Mouse (Mus musculus): ENCODE results near the gene Rmdn2. TPM values are rescaled to one million over a fixed set of nuclear protein-coding genes. Genes with fewer than 3 reads are reported as not detected.

Gene Rmdn2
- 13.4 and 15.7 TPM in 2 replicates for polyA plus RNA-seq (2014; fragmentation: Nextera tagmentation; extraction: Ambion mirVana)

DNA sequence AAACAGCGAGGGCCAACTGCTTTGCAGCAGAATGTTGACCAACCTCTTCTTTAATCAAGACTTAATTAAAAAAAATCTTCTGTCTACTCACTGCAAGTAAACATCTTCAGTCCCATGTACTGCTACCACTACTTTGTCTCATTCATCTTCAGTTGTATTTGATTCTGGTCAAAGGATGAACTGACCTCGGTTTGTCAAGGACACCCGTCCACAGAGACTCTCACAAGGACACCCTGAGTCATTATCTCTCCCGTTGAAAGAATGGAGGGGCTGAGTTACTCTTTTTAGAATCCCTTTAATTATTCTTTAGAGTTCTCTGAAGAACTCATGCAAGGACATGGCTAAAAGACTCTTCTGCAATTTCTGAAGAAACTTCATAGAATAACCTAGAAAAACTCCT lies at the start of gene Rmdn2:
Gene Rmdn2 (plus strand): TSS at position 319 of the 400 bp plus-strand sequence.
- WGBS, result 48% methylated on average over 4 of the region's 4 CpGs
- H3K9ac ChIP-seq (ENCODE audit: low read length), result no peak within 1 kb of the TSS
- no peak within 1 kb of the TSS for H3K27ac ChIP-seq (replicated peaks in 1 of 2; ENCODE audit: control insufficient read depth in 1 of 2, insufficient read depth in 1 of 2, low read depth in 2 of 2, low read length in 2 of 2)
- H3K4me3 ChIP-seq (ENCODE audit: control insufficient read depth in 1 of 2, insufficient read depth in 1 of 2, low read depth in 1 of 2, low read length in 2 of 2), result no peak within 1 kb of the TSS
- ATAC-seq (ENCODE audit: insufficient number of reproducible peaks, insufficient read depth, low FRiP score, low read depth), result no peak
- H3K36me3 ChIP-seq (ENCODE audit: control insufficient read depth, insufficient read depth, low read length), result no peaks in the 10 kb centered on the region
- no peaks in the 10 kb centered on the region for H3K27me3 ChIP-seq (ENCODE audit: control insufficient read depth, insufficient read depth, low read length)
- peaks cover 2 to 4% of the 10 kb centered on the region in 2 experiments; a peak in 2 of 4 replicates for H3K4me1 ChIP-seq (ENCODE audit: control insufficient read depth in 2 of 2, insufficient read depth in 2 of 2, low read length in 2 of 2)
- no peaks in the 10 kb centered on the region for H3K9me3 ChIP-seq (ENCODE audit: control insufficient read depth, low read length)
- no peak within 1 kb of the TSS for H3K4me2 ChIP-seq (ENCODE audit: low read length)

DNA sequence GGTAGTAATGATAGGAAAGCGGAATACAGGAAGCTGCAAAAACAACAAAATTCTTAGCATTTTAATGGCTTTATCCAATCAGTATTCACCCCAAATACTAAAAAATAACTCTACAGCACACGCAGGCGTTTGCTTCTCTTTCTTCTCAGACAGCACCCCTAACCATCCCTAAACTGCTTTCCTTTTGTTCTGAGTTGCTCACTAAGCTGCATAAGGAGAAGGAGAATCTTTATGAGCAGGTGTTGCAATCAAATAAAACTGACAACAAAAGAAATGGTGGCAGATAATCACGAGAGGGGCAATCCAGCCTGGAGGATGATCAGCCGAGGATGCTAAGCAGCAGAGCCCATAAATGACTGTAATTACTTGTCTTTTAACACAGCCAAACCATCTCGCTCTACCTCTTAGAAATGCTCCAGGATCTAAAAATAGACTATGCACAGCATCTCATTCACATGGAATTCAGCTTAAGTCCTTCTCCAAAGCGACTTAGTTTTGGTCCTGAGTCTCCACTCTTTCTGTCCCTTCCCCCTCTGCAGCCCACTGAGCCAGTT lies 48.5 kb upstream of the Rmdn2 start:
- H3K27ac ChIP-seq (replicated peaks in 1 of 2; ENCODE audit: control insufficient read depth in 1 of 2, insufficient read depth in 1 of 2, low read depth in 2 of 2, low read length in 2 of 2), result peak overlapping the region; percentile 29 to 35; a peak in 3 of 4 replicates
- peaks cover 25% of the 10 kb centered on the region for H3K9me3 ChIP-seq (ENCODE audit: control insufficient read depth, low read length)
- 45% methylated on average over 7 of the region's 7 CpGs for WGBS
- H3K36me3 ChIP-seq (ENCODE audit: control insufficient read depth, insufficient read depth, low read length), result no peaks in the 10 kb centered on the region
- H3K9ac ChIP-seq (ENCODE audit: low read length), result no peak overlapping the region
- peak overlapping the region; percentile 19; the same call in 1 of the 2 replicates for H3K4me2 ChIP-seq (ENCODE audit: low read length)
- peaks cover 14 to 16% of the 10 kb centered on the region in 2 experiments for H3K4me1 ChIP-seq (ENCODE audit: control insufficient read depth in 2 of 2, insufficient read depth in 2 of 2, low read length in 2 of 2)
- H3K4me3 ChIP-seq (ENCODE audit: control insufficient read depth in 1 of 2, insufficient read depth in 1 of 2, low read depth in 1 of 2, low read length in 2 of 2), result no peak overlapping the region
- H3K27me3 ChIP-seq (ENCODE audit: control insufficient read depth, insufficient read depth, low read length), result no peaks in the 10 kb centered on the region
- ATAC-seq (ENCODE audit: insufficient number of reproducible peaks, insufficient read depth, low FRiP score, low read depth), result no peak

DNA sequence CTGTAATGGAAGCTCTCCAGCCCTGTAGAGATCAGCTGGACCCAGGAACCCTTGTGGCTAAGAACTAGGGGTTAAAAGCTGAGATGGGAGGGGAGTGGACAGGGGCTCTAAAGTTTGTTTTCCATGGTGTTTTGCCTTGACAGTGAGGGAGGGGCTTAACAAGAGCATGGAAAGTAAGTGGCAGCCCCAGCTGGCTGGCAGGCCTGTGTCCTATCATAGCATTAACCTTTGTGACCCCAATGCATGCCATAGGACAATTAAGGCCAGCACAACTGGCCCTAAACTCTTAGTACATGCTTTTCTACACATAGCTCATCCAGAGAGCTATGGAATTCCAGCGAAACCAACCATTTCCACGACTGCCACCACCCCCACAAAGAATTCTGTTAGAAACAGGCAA lies 47.9 kb upstream of the Rmdn2 start:
- Histone ChIP-seq H3K27me3 (ENCODE audit: control insufficient read depth, insufficient read depth, low read length) (no peaks in the 10 kb centered on the region), H3K4me3 (ENCODE audit: control insufficient read depth in 1 of 2, insufficient read depth in 1 of 2, low read depth in 1 of 2, low read length in 2 of 2) (no peak overlapping the region), H3K4me1 (ENCODE audit: control insufficient read depth in 2 of 2, insufficient read depth in 2 of 2, low read length in 2 of 2) (peaks cover 14 to 16% of the 10 kb centered on the region in 2 experiments), H3K9ac (ENCODE audit: low read length) (no peak overlapping the region), H3K36me3 (ENCODE audit: control insufficient read depth, insufficient read depth, low read length) (no peaks in the 10 kb centered on the region), H3K9me3 (ENCODE audit: control insufficient read depth, low read length) (peaks cover 25% of the 10 kb centered on the region), H3K27ac (replicated peaks in 1 of 2; ENCODE audit: control insufficient read depth in 1 of 2, insufficient read depth in 1 of 2, low read depth in 2 of 2, low read length in 2 of 2) (peak overlapping the region; percentile 29 to 35; a peak in 3 of 4 replicates), H3K4me2 (ENCODE audit: low read length) (peak overlapping the region; percentile 19; the same call in 1 of the 2 replicates)
- WGBS, result 69% methylated on average over 2 of the region's 2 CpGs
- no peak for ATAC-seq (ENCODE audit: insufficient number of reproducible peaks, insufficient read depth, low FRiP score, low read depth)

DNA sequence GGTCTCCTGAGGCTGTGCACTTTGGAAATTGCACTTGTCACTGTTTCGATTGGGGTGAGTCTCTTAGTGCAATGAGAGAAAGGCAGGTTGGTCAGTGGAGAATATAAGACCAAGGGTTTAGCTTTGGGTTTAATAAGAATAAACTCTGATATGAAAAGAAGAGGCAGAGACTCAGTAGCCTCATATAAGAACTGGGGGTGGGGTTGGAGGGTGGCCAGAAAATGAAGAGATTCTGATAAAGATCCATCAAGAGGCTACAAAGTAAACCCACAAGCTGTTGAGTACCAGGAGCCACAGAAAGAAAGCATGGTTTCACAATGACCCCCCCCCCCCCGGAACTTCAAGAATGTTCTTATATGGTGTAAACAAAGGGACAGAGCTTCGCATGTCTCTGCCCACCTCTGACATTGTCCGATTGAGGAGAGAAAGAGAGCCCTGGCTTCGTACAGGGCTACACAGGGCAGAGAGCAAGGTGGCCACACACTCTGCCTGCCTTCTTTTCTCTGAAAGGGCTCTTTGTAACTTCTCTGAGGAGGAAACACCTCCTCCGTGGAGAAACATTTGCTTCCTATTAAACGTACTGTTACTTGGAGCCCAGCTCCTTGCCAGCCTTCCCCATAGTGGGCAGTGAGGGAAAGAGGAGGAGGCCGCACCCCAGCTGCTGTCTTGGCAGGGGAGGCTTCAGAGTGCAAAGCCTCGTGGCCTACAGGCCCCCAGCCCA lies 46.3 kb upstream of the Rmdn2 start:
- WGBS, result 50% methylated on average over 9 of the region's 9 CpGs

DNA sequence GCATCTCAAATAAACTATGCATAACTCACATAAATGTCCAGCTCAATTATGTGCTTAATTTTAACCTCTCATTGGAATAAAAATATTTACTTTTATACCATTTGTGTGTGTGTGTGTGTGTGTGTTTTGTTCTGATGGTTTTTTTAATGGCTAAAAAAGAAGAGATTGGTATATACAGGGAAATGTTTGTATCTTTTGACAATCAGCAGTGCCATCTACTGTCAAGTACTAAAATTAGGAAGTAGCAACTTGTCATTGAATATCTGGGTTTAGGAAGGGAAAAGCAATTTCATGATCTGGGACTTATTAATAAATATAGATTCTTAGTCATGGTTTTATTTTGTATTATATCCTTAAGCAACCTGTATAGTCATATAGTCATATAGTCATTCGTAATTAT lies 43.3 kb upstream of the Rmdn2 start:
- no peaks in the 10 kb centered on the region for H3K36me3 ChIP-seq (ENCODE audit: control insufficient read depth, insufficient read depth, low read length)

More for the DNA sequence above, 46.3 kb upstream of the Rmdn2 start:
- Histone ChIP-seq H3K27me3 (ENCODE audit: control insufficient read depth, insufficient read depth, low read length) (no peaks in the 10 kb centered on the region), H3K4me3 (ENCODE audit: control insufficient read depth in 1 of 2, insufficient read depth in 1 of 2, low read depth in 1 of 2, low read length in 2 of 2) (no peak overlapping the region), H3K9ac (ENCODE audit: low read length) (no peak overlapping the region), H3K27ac (replicated peaks in 1 of 2; ENCODE audit: control insufficient read depth in 1 of 2, insufficient read depth in 1 of 2, low read depth in 2 of 2, low read length in 2 of 2) (no peak overlapping the region), H3K4me1 (ENCODE audit: control insufficient read depth in 2 of 2, insufficient read depth in 2 of 2, low read length in 2 of 2) (peaks cover 14 to 16% of the 10 kb centered on the region in 2 experiments), H3K9me3 (ENCODE audit: control insufficient read depth, low read length) (peaks cover 12% of the 10 kb centered on the region), H3K36me3 (ENCODE audit: control insufficient read depth, insufficient read depth, low read length) (no peaks in the 10 kb centered on the region), H3K4me2 (ENCODE audit: low read length) (no peak overlapping the region)
- ATAC-seq (ENCODE audit: insufficient number of reproducible peaks, insufficient read depth, low FRiP score, low read depth), result no peak

DNA sequence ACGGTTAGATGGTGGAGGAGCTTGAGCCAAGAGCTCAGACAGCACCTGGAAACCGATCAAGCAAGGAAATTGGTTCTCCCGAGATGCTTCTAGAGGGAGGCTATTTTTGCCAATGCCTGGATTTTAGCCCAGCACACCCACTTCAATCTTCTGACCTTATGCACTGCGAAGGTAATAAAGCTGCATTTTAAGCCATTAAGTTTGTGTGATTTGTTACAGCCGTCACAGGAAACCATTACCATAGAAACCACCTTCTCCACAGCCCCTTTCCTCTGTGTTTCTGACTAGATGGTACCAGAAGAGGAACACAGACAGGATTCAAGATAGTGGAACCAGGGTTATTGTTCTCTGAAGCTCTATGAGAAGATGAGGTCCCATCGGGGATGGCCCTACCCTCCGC lies 33.3 kb upstream of the Rmdn2 start:
- Histone ChIP-seq H3K4me3 (ENCODE audit: control insufficient read depth in 1 of 2, insufficient read depth in 1 of 2, low read depth in 1 of 2, low read length in 2 of 2) (no peak overlapping the region), H3K9ac (ENCODE audit: low read length) (no peak overlapping the region), H3K27me3 (ENCODE audit: control insufficient read depth, insufficient read depth, low read length) (no peaks in the 10 kb centered on the region), H3K4me1 (ENCODE audit: control insufficient read depth in 2 of 2, insufficient read depth in 2 of 2, low read length in 2 of 2) (no peaks in the 10 kb centered on the region; a peak in 1 of 4 replicates), H3K4me2 (ENCODE audit: low read length) (no peak overlapping the region), H3K36me3 (ENCODE audit: control insufficient read depth, insufficient read depth, low read length) (no peaks in the 10 kb centered on the region), H3K27ac (replicated peaks in 1 of 2; ENCODE audit: control insufficient read depth in 1 of 2, insufficient read depth in 1 of 2, low read depth in 2 of 2, low read length in 2 of 2) (no peak overlapping the region), H3K9me3 (ENCODE audit: control insufficient read depth, low read length) (no peaks in the 10 kb centered on the region)
- ATAC-seq (ENCODE audit: insufficient number of reproducible peaks, insufficient read depth, low FRiP score, low read depth), result no peak
- 76% methylated on average over 7 of the region's 7 CpGs for WGBS

More for the DNA sequence above, 43.3 kb upstream of the Rmdn2 start:
- H3K4me2 ChIP-seq (ENCODE audit: low read length), result no peak overlapping the region
- H3K9ac ChIP-seq (ENCODE audit: low read length), result no peak overlapping the region
- no peak overlapping the region for H3K4me3 ChIP-seq (ENCODE audit: control insufficient read depth in 1 of 2, insufficient read depth in 1 of 2, low read depth in 1 of 2, low read length in 2 of 2)
- WGBS, result 91% methylated on average over 1 of the region's 1 CpGs
- H3K27me3 ChIP-seq (ENCODE audit: control insufficient read depth, insufficient read depth, low read length), result no peaks in the 10 kb centered on the region
- H3K4me1 ChIP-seq (ENCODE audit: control insufficient read depth in 2 of 2, insufficient read depth in 2 of 2, low read length in 2 of 2), result peaks cover 10 to 11% of the 10 kb centered on the region in 2 experiments
- no peak for ATAC-seq (ENCODE audit: insufficient number of reproducible peaks, insufficient read depth, low FRiP score, low read depth)
- H3K9me3 ChIP-seq (ENCODE audit: control insufficient read depth, low read length), result no peaks in the 10 kb centered on the region
- H3K27ac ChIP-seq (replicated peaks in 1 of 2; ENCODE audit: control insufficient read depth in 1 of 2, insufficient read depth in 1 of 2, low read depth in 2 of 2, low read length in 2 of 2), result no peak overlapping the region

DNA sequence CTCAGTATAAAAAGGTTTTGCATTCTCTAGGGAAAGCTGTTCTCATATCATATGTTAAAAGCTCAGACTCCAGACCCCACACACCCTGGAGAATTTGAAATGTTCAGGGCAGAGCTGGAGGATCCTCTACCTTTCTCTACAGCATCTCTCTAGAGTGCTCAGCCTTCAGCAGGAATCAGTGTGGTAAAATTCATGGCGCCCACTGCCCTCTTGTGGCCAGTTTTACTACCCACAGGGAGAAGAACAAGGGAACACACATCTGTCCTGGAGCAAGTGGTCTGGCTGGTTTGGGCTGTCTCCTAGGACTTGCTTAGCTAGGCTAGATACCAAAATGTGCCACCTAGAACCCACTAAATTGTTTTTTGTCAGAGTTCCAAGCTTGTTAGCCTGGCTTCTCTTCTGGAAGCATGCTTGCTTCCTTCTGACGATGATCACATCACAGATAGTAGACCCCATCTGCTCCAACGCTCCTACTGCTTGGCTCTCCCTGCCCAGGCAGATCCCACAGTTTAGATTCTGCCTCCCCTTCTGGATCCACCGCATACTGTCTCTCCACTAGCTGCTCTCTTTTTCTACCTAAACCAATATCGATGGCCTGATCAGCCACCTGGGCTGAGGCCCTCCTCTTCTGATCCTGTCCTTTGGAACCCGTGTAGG lies 31.3 kb upstream of the Rmdn2 start:
- no peaks in the 10 kb centered on the region for H3K9me3 ChIP-seq (ENCODE audit: control insufficient read depth, low read length)
- WGBS, result 61% methylated on average over 6 of the region's 6 CpGs
- H3K9ac ChIP-seq (ENCODE audit: low read length), result no peak overlapping the region
- H3K27me3 ChIP-seq (ENCODE audit: control insufficient read depth, insufficient read depth, low read length), result no peaks in the 10 kb centered on the region
- H3K4me3 ChIP-seq (ENCODE audit: control insufficient read depth in 1 of 2, insufficient read depth in 1 of 2, low read depth in 1 of 2, low read length in 2 of 2), result no peak overlapping the region
- H3K4me2 ChIP-seq (ENCODE audit: low read length), result no peak overlapping the region
- no peaks in the 10 kb centered on the region; a peak in 1 of 4 replicates for H3K4me1 ChIP-seq (ENCODE audit: control insufficient read depth in 2 of 2, insufficient read depth in 2 of 2, low read length in 2 of 2)
- no peaks in the 10 kb centered on the region for H3K36me3 ChIP-seq (ENCODE audit: control insufficient read depth, insufficient read depth, low read length)
- no peak overlapping the region for H3K27ac ChIP-seq (replicated peaks in 1 of 2; ENCODE audit: control insufficient read depth in 1 of 2, insufficient read depth in 1 of 2, low read depth in 2 of 2, low read length in 2 of 2)
- ATAC-seq (ENCODE audit: insufficient number of reproducible peaks, insufficient read depth, low FRiP score, low read depth), result peak; percentile 64; the same call in 1 of the 2 replicates

All from heart, embryonic 14.5 days (tissue).